Mouse (Mus musculus) megakaryocyte, embryonic 14.5 days (primary cell): ENCODE results near the gene Exoc1.

Source experiments
- FLI1 ChIP-seq: IDR thresholded peaks from 2 replicates; pipeline ENCODE4 v1.6.1; 2012; ENCODE audit warnings: low read length, inconsistent platforms, mixed read lengths
- GATA1 ChIP-seq: IDR thresholded peaks from 3 replicates; pipeline ENCODE4 v1.6.1; 2012; ENCODE audit warnings: mixed read lengths, low read length, inconsistent platforms, borderline replicate concordance

DNA sequence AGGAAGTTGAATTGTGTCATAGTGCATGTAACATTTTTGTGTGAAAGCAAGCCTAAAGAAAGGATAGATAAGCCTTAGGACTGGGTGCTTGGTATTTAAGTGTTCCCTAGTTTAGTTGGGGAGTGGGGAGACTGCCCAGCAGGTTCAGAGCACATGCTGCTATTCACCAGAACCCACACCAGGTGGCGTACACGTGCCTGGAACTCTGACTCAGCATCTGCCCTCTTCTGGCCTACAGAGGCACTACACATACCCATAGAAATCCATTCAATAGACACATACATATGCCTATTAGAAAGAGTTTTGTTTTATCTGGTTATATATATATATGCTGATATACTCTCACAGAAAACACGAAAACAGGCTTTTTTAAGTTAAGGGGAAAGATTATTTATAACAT lies 36.2 kb downstream of the Exoc1 start:
- TF ChIP-seq GATA1 (no peak), FLI1 (no peak)
